Mouse (Mus musculus) subcutaneous adipose tissue, adult 2 months (tissue): ENCODE data around the gene Lats1. TPM values are rescaled to one million over a fixed set of nuclear protein-coding genes. Genes with fewer than 3 reads are reported as not detected.

Source experiments
- polyA plus RNA-seq: library from polyadenylated mRNA; depleted of rRNA; stranded (reverse); fragments of >200 nt; gene quantifications from 2 replicates; pipeline ENCODE4 v1.2.3, GENCODE M21; 2012; ENCODE audit warnings: low replicate concordance; rRNA removed

Gene Lats1
- 13.6 and 20.7 TPM in 2 replicates for polyA plus RNA-seq

DNA sequence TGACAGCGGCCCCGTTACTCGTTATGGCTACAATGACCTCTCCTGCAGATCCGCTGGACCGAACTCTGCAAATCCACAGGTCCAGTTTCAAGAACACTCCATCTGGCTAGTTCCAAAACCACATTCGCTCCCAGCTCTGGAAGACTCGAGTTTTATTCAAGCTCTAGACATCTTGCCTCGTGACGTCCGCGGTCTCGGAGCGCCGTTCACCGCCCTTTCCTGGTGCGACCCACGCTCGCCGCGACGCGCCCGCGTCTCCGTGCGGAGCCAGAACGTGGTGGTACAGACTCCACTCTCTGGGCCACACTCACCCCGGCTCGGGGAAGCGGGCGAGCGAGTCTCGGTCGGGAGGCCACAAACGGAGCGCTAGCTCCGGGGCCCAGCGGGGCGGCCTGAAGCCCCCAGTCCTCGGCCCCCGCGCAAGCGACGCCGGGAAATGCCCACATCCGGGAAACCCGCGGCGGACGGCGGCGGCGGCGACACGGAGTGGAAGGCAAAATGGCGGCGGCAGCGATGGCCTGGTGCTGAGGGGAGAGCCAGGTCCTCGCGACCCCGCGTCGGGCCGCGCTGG, at the start of gene Lats1, which contains the start of gene Pcmt1:
Gene Lats1 (plus strand): TSS at position 484 of the 571 bp plus-strand sequence.
Gene Pcmt1 (minus strand): TSS at position 406 of the 571 bp plus-strand sequence.

DNA sequence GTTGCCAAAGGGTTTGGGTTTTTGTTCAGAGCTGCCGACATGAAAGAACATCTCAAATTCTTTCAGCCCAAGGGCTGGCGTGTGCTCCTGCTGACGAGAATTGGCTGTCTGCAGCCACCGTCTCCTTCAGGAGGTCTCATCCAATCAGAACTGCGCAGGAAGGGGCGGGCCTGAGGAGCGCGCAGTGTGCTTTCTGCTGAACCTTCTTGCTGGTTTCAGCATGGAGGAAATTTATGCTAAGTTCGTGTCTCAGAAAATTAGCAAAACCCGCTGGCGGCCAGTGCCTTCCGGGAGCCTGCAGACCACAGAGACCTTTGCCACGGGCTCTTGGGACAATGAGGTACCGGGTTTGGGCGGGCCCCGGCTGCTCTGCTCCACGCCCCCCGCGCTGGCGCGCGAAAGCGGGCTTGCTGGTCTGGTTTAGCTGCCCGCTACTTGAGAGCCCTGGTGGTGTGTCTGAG, 13.6 kb upstream of the Lats1 start, which contains the start of gene Nup43:
Gene Nup43 (plus strand): TSS at position 162 of the 461 bp plus-strand sequence.

GRCm38 (mm10) chr10:7725751-7726500, 44.9 kb downstream of the Lats1 start, which contains the start of gene Katna1:
TSS of gene Katna1 (plus strand) at chr10:7726000.

Other genes starting within 250 kb of the Lats1 start
- gene Ulbp1, start 207.6 kb upstream of the Lats1 start, polyA plus RNA-seq: 1.5 and 1.8 TPM in 2 replicates
- gene Lrp11, start 91.4 kb upstream of the Lats1 start, polyA plus RNA-seq: 5.3 and 7.9 TPM in 2 replicates
- 5.9 and 13.0 TPM in 2 replicates for gene Nup43, start 13.7 kb upstream of the Lats1 start, polyA plus RNA-seq
- gene Pcmt1, start 78 bp upstream of the Lats1 start, polyA plus RNA-seq: 24.3 and 33.7 TPM in 2 replicates
- gene Katna1, start 44.8 kb downstream of the Lats1 start, polyA plus RNA-seq: 5.6 and 7.9 TPM in 2 replicates
- 65.2 and 105 TPM in 2 replicates for gene Ginm1, start 111.6 kb downstream of the Lats1 start, polyA plus RNA-seq
- 5.0 and 7.9 TPM in 2 replicates for gene Ppil4, start 111.7 kb downstream of the Lats1 start, polyA plus RNA-seq
- gene Zc3h12d, start 151.3 kb downstream of the Lats1 start, polyA plus RNA-seq: 0.85 and 1.4 TPM in 2 replicates